Mouse (Mus musculus) embryonic fibroblast, embryonic 13.5 days (primary cell): ENCODE measurements around the gene Fbf1.

Experiments
- CTCF ChIP-seq: IDR thresholded peaks from 2 replicates; pipeline ENCODE4 v1.5.1; 2011; ENCODE audit warnings: mild to moderate bottlenecking, control low read depth, low read length, moderate library complexity, borderline replicate concordance; ENCODE audit not compliant: insufficient read depth
- POLR2A ChIP-seq: IDR thresholded peaks from 2 replicates; pipeline ENCODE4 v1.6.1; 2011; ENCODE audit warnings: low read depth, mild to moderate bottlenecking, control low read depth, low read length, moderate library complexity

GRCm38 (mm10) chr11:116143468-116143867 lies 24.5 kb downstream of the Fbf1 start:
- TF ChIP-seq CTCF (no peak), POLR2A (no peak)
